Mouse (Mus musculus): ENCODE data around the gene Ucp3. TPM values are rescaled to one million over a fixed set of nuclear protein-coding genes. Genes with fewer than 3 reads are reported as not detected.
"Not testable (repeated sequence)": the region's sequence is repeated elsewhere in the genome, so short reads cannot be mapped to it uniquely, and the experiment has no call there.

Gene Ucp3
- total RNA-seq, 2 experiments from 2014 or later = 1.9 to 2.8 TPM

DNA sequence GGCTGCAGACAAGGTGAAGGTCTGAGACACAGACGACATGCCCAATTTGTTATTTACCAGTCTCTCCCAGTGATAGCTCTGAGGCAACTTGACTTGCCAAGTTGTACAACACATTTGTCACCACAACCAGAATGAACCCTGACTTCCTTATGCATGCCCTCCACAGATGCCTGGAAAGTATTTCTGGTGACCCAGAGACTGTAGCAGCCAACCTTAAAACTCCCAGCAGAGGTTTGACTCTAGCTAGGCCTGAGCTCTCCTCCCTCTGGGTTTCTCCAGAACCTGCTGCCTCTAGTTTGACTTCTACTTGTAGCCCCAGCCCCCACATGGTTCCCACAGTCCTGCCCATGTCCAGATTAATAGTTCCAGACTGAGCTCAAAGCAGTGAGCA, 1.4 kb upstream of the Ucp3 start:
- no peak for DNase-seq (ENCODE audit: low spot score in 2 of 2)

DNA sequence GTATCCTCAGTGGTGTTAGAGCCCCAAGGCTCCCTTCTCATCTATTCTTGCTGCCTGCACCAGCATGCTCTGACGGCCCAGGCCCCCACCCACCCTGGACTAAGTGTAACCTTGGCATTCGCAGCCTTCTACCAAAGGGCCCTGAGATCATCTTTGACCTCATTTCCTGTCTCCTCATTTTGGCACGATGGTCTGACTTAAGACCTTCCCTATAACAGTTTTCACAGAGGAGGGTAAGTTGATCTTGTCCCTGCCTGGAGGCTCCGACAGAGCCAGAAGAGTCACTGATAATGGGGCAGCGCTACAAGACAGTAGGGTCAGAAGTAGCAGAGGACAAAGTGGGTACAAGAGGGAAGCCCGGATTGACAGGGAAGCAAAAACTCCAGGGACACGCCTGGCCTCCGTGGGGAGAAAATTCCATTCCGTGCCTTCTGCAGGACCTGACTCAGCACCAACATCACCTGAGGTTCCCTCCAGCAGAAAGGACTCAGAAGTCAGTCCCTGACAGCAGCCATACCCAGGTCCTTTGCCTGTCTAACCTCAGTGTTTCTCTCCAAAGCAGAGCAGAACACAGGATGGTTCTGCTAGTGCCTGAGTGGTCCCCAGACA, 1.2 kb downstream of the Ucp3 start:
- DNase-seq (ENCODE audit: low spot score in 2 of 2) = no peak

DNA sequence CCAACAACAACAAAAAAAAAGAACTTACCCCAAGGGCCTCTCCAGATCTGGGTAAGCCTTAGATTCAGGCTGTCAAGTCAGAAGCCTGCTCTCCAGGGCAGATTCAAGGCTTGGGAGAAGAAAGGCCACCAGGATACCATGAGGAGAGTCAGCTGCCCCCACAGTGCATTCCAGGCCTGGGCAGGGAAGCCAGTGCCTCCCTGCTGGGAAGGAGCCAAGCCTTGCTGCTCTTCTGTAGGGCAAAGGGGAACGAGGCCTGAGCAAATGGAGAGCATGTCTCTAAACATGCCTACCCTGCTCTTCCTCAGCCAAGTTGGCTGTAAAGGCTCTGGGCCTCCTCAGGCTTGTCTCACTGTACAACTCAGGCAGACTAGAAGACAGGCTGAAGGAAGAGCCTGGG, 1.9 kb downstream of the Ucp3 start:
- no peak for DNase-seq (ENCODE audit: low spot score in 2 of 2)

DNA sequence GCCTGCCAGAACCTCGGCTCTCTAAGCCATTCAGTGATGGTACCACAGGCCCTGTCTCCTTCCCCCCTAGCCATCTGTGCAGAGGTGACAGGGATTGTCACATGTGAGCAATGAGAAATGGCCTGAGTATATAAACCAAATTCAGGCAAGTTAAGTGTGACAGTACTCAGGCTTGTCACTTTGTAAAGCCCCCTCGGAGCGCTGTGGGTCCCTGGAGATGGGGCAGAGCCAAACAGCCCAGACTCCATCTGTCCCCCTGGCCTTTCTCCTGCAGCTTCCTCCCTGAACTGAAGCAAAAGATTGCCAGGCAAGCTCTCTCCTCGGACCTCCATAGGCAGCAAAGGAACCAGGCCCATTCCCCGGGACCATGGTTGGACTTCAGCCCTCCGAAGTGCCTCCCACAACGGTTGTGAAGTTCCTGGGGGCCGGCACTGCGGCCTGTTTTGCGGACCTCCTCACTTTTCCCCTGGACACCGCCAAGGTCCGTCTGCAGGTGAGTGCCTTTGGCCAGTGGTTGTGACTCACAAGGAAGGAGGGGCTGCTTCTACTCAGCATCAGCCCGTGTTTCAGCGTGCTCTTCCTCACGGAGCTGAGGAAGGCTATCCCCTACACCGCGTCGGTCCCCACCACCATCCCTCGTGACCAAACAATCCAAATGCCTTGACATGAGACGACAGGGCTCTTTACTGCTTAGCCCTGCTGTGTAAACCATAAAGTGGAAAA, 6.5 kb downstream of the Ucp3 start:
- DNase-seq (ENCODE audit: low spot score in 2 of 2) = no peak

DNA sequence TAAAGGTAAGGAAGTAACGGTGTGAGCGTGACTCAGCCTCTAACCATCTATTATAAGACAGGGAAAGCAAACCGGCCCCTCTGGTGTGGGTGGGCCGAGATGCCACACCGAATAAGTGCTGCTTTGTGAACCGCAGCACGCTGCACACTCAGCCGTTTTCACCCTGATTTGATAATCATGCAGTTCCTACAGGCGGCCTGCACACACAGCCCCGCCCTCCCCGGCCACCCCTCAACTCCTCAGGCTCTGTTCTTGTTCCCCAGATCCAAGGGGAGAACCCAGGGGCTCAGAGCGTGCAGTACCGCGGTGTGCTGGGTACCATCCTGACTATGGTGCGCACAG, 7.0 kb downstream of the Ucp3 start:
- no peak for DNase-seq (ENCODE audit: low spot score in 2 of 2)

DNA sequence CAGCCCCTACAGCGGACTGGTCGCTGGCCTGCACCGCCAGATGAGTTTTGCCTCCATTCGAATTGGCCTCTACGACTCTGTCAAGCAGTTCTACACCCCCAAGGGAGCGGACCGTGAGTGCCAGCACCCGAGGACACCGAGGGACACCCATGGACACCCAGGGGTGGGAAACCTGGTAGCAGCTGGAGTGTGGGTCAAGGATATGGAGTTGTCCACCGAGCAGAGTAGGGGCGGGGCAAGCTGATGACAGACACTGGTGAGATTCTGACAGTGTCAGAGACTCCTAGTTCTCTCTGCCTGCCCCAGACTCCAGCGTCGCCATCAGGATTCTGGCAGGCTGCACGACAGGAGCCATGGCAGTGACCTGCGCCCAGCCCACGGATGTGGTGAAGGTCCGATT, 7.4 kb downstream of the Ucp3 start:
- DNase-seq (ENCODE audit: low spot score in 2 of 2) = no peak

DNA sequence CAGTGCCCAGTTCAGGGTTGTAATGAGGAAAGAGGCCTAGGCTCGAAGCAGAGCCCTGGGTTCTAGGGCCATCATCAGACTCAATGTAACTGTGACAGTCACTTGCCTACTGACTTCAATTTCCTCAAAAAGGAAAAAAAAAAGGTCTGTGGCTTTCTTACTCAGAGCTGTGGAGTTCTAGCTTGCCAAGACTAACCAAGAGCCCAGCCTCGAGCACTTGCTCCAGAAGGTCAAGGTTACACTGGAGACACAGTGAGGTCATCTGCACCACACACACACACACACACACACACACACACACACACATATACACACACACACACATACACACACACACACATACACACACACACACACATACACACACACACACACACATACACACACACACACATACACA, 9.3 kb downstream of the Ucp3 start:
- DNase-seq (ENCODE audit: low spot score in 2 of 2) = not testable (repeated sequence)

DNA sequence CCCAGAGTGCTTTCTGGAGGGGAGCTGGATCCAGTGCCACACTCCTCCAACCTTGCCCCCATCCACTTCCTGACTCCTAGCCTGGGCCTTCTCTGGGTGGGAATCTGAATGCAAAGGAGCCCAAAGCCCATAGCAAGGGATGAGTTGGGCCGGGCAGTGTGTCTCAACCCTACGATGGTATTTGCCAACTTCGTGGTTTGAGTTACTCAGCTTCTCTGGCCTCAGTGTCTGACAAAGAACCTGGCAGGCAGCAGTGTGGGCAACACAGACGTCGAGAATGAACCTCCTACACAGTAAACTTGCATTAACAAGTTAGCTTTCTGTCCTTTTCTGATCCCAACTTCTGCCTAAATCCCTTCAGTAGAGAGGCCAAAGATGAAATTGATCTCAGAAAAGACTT, 11.7 kb downstream of the Ucp3 start:
- no peak for DNase-seq (ENCODE audit: low spot score in 2 of 2)

DNA sequence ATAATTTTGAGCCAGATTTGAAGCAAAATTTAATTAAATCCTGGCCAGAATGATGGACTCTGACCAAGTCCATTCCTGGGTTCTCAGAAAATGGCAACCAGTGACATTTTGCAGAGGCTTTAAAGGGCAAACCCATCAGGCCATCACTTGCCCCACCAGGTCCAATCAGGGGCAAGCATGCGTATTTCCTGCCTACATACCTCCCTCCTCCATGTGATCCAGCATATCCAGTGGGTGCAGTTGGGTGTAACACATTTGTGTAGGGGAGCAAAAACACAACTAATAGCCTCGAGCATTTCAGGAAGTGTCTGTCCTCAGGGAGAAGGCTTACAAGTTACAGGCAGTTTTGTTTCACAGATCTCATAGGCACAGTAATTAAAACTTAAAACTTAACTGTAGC, 14.5 kb downstream of the Ucp3 start:
- DNase-seq (ENCODE audit: low spot score in 2 of 2) = no peak

DNA sequence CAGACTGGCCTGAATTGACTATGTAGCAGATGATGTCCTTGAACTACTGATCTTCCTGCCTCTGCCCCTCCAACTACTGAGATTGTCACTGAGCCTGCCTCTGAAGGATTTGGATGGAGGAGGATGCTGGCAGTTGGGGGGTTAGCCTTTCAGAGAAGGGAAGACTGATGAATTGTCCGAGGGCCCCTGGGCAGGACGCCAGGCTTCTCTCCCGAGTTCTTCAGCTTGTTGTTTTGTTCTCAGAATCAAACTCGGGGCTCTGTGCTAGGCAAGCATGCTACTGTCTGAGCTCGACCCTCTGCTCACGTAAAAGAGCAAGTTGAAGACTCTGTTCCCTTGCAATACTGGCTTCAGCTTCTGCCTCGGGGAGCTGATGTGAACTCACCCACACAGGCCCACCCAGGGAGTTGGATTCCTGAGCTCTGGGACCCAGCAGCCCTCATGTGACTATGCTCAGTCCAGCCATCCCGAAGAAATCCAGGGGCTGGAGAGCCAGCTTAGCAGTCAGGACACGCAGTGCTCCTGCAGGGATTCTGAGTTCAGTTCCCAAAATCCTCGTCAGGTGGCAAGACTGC, 15.8 kb downstream of the Ucp3 start:
- no peak for DNase-seq (ENCODE audit: low spot score in 2 of 2)

DNA sequence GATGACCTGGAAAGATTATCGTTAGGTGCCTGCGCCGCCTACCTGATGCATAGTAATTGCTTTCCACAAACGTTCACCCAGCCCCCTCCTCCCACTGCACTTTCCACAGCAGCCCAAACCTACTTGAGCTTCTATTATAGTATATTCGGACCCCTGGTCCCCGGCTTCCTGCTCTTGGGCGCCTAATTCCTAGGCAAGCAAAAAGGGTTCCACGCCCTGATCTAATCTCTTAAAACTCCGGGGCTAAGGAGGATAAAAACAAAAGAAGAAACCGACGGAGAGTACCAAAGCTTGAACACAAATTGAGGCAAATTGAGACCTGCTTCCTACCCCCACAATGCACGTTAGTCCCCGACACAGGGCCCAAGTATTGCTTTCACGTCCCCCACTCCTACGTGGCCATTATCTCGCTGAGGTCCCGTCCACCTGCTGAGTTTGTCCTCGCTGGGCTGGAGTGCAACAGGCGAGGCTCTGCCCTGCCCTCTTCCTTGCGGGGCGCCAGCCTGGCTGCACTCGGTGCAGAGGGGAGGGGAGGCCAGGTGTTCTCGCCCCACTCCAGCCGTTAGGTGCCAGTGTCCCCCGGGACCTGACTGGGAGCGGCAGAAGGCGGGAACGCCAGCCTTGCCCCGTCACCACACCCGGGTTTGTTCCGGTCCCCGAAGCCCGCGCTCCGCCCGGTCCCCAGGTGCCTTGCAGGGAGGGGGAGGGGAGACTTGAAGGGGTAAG, 19.8 kb downstream of the Ucp3 start:
- no peak for DNase-seq (ENCODE audit: low spot score in 2 of 2)

DNA sequence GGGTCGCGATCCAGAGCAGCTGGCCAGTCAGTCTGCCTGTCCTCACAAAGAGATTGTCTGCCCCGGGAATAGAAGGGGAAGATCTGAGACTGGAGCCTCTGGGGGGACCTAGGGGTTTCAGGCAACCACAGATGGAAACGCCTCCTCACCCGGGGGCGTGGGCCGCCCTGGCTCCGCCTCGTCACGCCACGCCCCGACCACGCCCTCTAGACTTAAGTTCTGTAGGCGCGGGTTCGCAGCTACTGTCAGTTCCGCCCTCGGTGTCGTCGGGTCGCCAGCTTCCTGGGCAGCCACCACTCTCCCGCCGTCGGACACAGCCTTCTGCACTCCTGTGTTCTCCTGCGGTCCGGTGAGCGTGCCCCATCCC, 20.3 kb downstream of the Ucp3 start, which contains the start of gene Ucp2:
Ucp2 (plus strand) TSS at position 221 of the 367 bp plus-strand sequence.
- DNase-seq (ENCODE audit: low spot score in 2 of 2) = peak; percentile 42 to 51

DNA sequence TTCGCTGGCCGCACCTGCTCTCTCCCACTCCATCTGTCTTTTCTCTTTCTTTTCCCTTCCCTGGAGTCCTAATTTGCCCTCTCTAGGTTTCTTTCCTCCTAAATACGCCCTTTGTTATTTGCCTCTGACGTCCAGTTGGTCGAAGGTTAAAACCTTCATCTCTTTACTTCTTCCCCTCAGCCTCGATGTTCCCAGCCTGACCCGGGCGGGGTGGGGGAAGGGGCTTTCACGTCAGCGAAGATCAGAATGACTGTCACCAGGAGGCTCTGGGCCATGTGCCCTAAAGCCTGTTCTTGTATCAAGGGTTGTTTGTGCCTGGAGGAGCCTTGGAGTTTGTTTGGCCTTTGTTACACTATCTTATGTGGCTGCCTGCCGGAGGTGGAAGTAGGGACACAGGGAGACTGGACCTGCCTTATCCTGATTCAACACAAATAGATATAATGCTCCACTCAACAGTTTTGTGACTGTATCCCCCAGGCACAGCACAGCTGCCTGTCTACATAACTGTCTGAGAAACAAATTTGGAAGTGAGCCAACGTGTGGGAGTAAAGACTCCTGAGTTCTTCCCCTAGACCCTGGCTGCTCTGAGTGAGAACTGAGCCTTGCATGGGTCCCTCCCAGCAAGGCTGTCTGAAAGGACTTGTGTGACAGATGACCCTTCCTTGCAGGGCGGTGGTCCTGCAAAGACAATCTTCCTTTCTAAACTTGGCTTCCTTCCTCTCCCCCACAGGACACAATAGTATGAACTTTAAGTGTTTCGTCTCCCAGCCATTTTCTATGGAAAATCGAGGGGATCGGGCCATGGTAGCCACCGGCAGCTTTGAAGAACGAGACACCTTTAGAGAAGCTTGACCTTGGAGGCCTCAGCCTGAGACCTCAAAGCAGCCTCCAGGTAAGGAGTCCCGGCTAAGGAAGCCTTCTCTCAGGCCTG, 21.0 kb downstream of the Ucp3 start:
- DNase-seq (ENCODE audit: low spot score in 2 of 2) = no peak

DNA sequence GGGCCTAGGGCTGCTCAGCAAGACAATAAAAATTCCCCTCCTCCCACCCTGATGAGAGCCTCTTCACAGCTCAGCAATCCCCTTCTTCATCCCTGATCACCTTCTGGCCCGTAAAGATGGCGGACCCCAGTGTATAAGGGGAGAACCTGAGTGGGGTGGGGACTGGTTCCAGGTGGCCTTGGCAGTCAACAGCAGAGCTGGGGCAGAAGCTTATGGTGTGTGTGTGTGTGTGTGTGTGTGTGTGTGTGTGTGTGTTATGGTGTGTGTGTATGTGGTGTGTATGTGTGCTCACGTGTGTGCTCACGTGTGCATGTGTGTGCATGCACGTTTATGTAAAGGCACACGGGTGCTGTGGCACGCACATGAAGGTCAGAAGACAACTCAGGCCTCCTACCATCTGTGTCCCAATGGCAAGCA, 21.6 kb downstream of the Ucp3 start:
- DNase-seq (ENCODE audit: low spot score in 2 of 2) = no peak

DNA sequence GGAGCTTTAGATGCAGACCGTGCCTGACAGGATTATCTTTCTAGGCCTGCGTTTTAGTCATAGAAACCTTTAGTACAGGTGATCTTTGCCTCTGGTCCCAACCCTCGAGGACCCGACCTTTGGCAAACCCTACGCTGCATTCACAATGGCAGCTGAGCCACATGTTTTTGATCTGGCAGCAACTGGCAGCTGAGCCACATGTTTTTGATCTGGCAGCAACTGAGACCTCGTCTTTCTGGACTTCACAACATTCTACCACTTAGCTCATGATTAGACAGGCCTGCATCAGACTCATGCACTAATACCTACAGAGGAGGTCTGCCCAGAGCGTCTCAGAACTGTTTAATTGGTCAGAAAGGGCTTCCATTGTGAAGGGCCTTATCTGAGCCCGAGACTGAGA, 22.3 kb downstream of the Ucp3 start:
- no peak for DNase-seq (ENCODE audit: low spot score in 2 of 2)

DNA sequence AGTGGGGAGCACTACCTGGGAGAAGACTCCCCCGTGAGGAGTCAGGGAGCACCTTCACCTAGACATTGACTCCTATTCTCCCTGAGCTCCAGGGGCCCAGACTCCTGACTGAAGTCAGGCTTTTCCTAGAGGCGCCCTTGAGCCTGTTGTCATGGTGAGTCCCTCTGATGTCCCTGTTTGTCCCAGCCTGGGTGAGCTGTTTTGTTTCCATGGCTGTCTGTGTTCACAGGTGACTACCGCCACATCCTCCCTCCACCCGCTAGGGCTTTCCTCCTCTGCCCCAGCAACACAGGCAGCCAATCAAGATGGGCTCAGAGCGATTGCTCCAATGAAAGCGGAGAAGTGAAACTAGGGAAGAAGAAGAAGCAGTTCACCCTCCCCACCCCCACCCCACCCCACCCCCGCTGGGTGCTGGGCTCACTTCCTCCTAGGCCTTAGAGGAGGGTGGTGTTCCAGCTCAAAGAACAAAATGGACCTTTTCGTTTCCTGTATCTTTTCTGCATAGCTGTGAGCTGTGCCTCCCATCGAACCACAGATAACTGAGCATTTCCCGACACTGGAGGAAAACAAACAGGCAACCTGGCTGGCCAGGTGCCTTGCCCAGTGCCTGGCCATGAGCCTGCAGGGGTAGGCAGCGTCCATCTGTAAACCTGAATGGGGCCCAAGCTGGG, 22.9 kb downstream of the Ucp3 start:
- peak; percentile 65 to 74 for DNase-seq (ENCODE audit: low spot score in 2 of 2)

DNA sequence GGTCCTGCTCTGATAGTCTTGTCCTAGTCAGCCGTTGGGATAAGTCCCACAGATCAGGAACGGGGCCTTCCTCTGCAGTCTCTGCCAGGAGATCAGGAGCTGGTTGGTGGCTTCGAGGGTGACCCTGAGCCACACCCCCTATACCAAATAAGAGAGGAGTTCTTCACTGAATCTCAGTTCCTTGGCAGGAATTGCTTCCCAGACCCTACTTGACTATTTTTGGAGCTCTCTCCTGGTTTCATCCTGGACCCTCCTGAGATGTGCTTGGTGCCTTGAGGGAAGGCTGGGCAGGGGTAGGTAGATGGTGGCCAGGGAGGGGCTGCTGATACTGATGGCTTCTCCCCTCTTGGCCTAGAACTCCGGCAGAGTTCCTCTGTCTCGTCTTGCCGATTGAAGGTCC, 23.6 kb downstream of the Ucp3 start:
- DNase-seq (ENCODE audit: low spot score in 2 of 2) = no peak

DNA sequence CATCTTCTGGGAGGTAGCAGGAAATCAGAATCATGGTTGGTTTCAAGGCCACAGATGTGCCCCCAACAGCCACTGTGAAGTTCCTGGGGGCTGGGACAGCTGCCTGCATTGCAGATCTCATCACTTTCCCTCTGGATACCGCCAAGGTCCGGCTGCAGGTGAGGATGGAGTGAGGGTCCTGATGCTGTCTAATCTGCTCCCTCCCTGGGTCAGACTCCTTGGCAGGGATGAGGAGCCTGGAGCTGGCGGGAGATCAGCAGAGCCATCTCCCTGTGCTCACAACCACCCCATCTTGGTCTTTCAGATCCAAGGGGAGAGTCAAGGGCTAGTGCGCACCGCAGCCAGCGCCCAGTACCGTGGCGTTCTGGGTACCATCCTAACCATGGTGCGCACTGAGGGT, 24.0 kb downstream of the Ucp3 start:
- no peak for DNase-seq (ENCODE audit: low spot score in 2 of 2)

DNA sequence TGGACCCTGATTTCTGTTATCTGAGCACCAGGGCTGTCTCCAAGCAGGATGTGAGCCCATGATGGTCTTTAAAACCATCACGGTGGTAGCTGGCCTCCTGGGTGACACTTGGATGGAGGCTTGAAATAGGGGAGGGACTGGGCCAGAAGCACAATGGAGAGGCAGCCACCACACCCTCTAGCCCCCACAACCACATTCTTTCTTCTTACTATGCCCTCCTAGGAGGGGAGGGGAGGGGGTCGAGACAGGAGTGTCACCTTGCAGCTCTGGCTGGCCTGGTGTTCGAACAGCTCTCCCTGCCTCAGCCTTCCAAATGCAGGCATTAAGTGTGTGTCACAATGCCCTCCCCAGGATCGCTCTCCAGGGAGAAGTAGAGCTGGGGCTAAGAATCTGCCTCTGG, 24.6 kb downstream of the Ucp3 start:
- no peak for DNase-seq (ENCODE audit: low spot score in 2 of 2)

DNA sequence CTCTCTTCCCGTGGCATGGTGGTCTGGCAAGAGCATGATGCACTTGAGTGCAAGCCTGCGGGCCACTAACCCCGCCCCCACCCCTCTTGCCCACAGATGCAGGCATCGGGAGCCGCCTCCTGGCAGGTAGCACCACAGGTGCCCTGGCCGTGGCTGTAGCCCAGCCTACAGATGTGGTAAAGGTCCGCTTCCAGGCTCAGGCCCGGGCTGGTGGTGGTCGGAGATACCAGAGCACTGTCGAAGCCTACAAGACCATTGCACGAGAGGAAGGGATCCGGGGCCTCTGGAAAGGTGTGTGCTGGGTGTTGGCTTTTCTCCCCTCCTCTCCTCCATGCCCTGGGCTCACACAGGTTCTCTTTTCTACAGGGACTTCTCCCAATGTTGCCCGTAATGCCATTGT, 25.2 kb downstream of the Ucp3 start:
- DNase-seq (ENCODE audit: low spot score in 2 of 2) = no peak

DNA sequence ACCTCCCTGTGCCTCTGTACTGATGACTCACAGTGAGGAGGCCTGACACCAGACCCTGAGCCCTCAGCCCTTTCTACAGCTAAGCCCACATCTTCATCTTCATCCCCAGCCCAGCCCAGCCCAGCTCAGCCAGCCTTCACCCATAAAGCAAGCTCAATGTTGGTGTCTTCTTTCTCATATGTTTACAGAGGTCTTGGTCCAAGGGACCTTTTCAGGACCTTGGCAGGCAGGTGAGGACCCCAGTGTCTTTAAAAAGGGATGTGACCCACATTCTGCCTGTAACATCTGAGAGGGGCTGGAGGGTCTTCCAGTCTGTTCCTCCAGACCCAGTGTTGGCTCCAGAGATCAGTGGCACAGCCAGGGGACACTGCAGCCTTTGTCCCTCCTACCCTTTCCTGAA, 26.7 kb downstream of the Ucp3 start:
- DNase-seq (ENCODE audit: low spot score in 2 of 2) = no peak

Measured in layer of hippocampus, adult 18-20 months (tissue).